ENCODE assay signal across 17 mouse cellular contexts in the genomic region with DNA sequence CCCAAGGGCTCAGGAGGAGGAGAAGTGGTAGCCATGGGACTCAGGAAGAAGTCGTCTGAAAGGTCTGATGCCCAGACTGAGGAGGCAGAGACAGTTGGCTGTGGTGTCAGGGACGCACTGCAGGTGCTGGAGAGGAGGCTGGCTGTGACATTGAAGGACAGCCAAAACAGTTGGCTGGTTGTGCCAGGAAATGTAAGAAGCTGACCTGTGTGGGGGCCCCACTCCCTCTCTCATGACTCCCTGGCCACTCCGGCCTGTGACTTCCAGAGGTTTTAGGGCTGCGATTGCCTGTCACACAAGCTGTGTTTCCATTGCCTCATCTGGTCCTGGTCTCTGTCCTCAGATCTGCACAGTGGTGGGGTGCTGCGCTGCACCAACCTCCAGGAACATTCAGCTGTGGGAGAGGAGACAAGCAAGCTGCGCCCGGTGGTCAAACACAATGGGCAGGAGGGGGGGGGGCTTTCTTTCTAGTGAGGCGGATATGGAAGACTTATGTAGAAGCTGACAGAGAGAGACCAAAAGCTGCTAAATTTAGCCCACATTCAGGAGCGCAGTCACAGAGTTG. TPM values are rescaled to one million over a fixed set of nuclear protein-coding genes. Genes with fewer than 3 reads are reported as not detected.
DNase-seq lines count a peak whose midpoint lies in the region; ATAC-seq lines count a peak whose summit lies in the region.
"Had no signal": no experiment of that assay in that cellular context is flagged by ENCODE, and none has a peak within 500 bp of the region (broad histone marks: within the 10 kb centered on the region; RNA-seq: fewer than 3 reads in every experiment).

No protein-coding gene starts in this region.

- no peaks in the 10 kb centered on the region for H3K36me3 ChIP-seq in hindbrain, embryonic 10.5 days
- no peaks in the 10 kb centered on the region for H3K36me3 ChIP-seq in hindbrain, embryonic 14.5 days (replicated peaks; ENCODE audit: control insufficient read depth, insufficient read depth)
- H3K36me3 ChIP-seq: neural tube, embryonic 13.5 days had no signal

- peak overlapping the region; percentile 46; the same call in 1 of the 2 replicates for H3K27ac ChIP-seq in hindbrain, embryonic 10.5 days
- no peak overlapping the region for H3K27ac ChIP-seq in hindbrain, embryonic 14.5 days
- H3K27ac ChIP-seq: left cerebral cortex, adult 2 months; neural tube, embryonic 13.5 days had no signal

- no peak overlapping the region for H3K4me3 ChIP-seq in hindbrain, embryonic 10.5 days
- no peak overlapping the region for H3K4me3 ChIP-seq in hindbrain, embryonic 14.5 days (replicated peaks; ENCODE audit: low read length)
- H3K4me3 ChIP-seq: left cerebral cortex, adult 2 months; neural tube, embryonic 13.5 days had no signal

- peaks cover 15% of the 10 kb centered on the region for H3K4me1 ChIP-seq in hindbrain, embryonic 10.5 days (replicated peaks)
- H3K4me1 ChIP-seq in hindbrain, embryonic 14.5 days (replicated peaks; ENCODE audit: control insufficient read depth, insufficient read depth, low read length), result no peaks in the 10 kb centered on the region
- H3K4me1 ChIP-seq: neural tube, embryonic 13.5 days had no signal

- H3K4me2 ChIP-seq in hindbrain, embryonic 14.5 days (replicated peaks), result no peak overlapping the region
- H3K4me2 ChIP-seq: liver, embryonic 11.5 days; neural tube, embryonic 13.5 days had no signal

- DNase-seq in cerebellum, adult 11-12 months, result peak; percentile 50
- DNase-seq in cerebellum, adult 11 months, result no peak
- no peak for DNase-seq in hindbrain, embryonic 10.5 days (ENCODE audit: low spot score)
- DNase-seq in hindbrain, embryonic 14.5 days (ENCODE audit: low spot score), result no peak
- peak; percentile 16 to 34 for DNase-seq in kidney, postnatal 4 days
- no peak for DNase-seq in kidney, adult 8-10 months
- peak; percentile 48 for DNase-seq in cerebellum, adult 9-10 months
- DNase-seq in right cerebral cortex, adult 18-20 months, result no peak
- DNase-seq: kidney, postnatal 36 days; layer of hippocampus, adult 9-11 months; lung, adult 2 months; lung, postnatal 36 days had no signal

- H3K27me3 ChIP-seq in hindbrain, embryonic 10.5 days (ENCODE audit: insufficient read depth, poor library complexity, severe bottlenecking), result no peaks in the 10 kb centered on the region
- no peaks in the 10 kb centered on the region for H3K27me3 ChIP-seq in hindbrain, embryonic 14.5 days (ENCODE audit: control insufficient read depth, insufficient read depth, low read length)
- H3K27me3 ChIP-seq: neural tube, embryonic 13.5 days had no signal

- H3K9ac ChIP-seq in hindbrain, embryonic 14.5 days, result no peak overlapping the region
- H3K9ac ChIP-seq: neural tube, embryonic 13.5 days had no signal

- H3K9me3 ChIP-seq in hindbrain, embryonic 10.5 days, result no peaks in the 10 kb centered on the region
- H3K9me3 ChIP-seq in hindbrain, embryonic 14.5 days (ENCODE audit: control insufficient read depth, low read length), result no peaks in the 10 kb centered on the region
- H3K9me3 ChIP-seq: neural tube, embryonic 13.5 days had no signal

- WGBS in hindbrain, embryonic 10.5 days, result 60% methylated on average over 9 of the region's 9 CpGs
- 54% methylated on average over 9 of the region's 9 CpGs for WGBS in hindbrain, embryonic 14.5 days

- no peak for ATAC-seq in hindbrain, embryonic 14.5 days (ENCODE audit: low FRiP score)
- ATAC-seq: activated CD4-positive, CD25-positive, alpha-beta regulatory T cell, adult 4 months; CD4-positive, CD25-positive, alpha-beta regulatory T cell, adult 4 months had no signal

RNA-seq across cellular contexts. Expression of gene Pcsk6, which starts 30.8 kb away (rescaled TPM):
- 1.0 and 1.2 TPM in 2 replicates for polyA plus RNA-seq in hindbrain, embryonic 10.5 days (2016; fragmentation: Nextera tagmentation; extraction: Ambion mirVana)
- 1.2 and 1.9 TPM in 2 replicates for polyA plus RNA-seq in hindbrain, embryonic 14.5 days (2014; fragmentation: Nextera tagmentation; extraction: Ambion mirVana)
- polyA plus RNA-seq: activated CD4-positive, CD25-positive, alpha-beta regulatory T cell, adult 4 months; CD4-positive, CD25-positive, alpha-beta regulatory T cell, adult 4 months had no signal

Comparison
In these comparisons a context has a peak if more than half of its experiments do, and no peak if none do; other contexts are left out.
1. DNase-seq: peak in cerebellum, adult 11-12 months (single experiment), kidney, postnatal 4 days (2 of 2) and cerebellum, adult 9-10 months (single experiment); none in cerebellum, adult 11 months (single experiment), hindbrain, embryonic 10.5 days (single experiment), hindbrain, embryonic 14.5 days (single experiment), kidney, adult 8-10 months (0 of 2) and right cerebral cortex, adult 18-20 months (single experiment).